Mouse (Mus musculus) embryonic facial prominence, embryonic 13.5 days (tissue): Measurements from ENCODE around the gene Fcho2. TPM values are rescaled to one million over a fixed set of nuclear protein-coding genes. Genes with fewer than 3 reads are reported as not detected.

Experiments used
- polyA plus RNA-seq: library from polyadenylated mRNA; unstranded; fragments of >200 nt; fragmentation: Nextera tagmentation; extraction: Ambion mirVana; gene quantifications from 2 replicates; pipeline ENCODE4 v1.2.1, GENCODE M21; 2015

Gene Fcho2
- polyA plus RNA-seq, 1 experiment from 2014 or later: 45.2 TPM

Other genes with a start within 250 kb of the Fcho2 start
- not detected in 2 replicates for gene Tmem174, start 178.0 kb downstream of the Fcho2 start, polyA plus RNA-seq
- gene Tmem171, start 120.6 kb downstream of the Fcho2 start, polyA plus RNA-seq: 0.35 and 0.45 TPM in 2 replicates
- 64.7 and 65.0 TPM in 2 replicates for gene Tnpo1, start 110.9 kb upstream of the Fcho2 start, polyA plus RNA-seq
- gene 1700024P04Rik, start 169.1 kb upstream of the Fcho2 start, polyA plus RNA-seq: not detected in 2 replicates